Mouse (Mus musculus): ENCODE results near the gene Mtor. TPM values are rescaled to one million over a fixed set of nuclear protein-coding genes. Genes with fewer than 3 reads are reported as not detected.

Mtor gene
- polyA plus RNA-seq, 1 experiment from 2014 or later, result 19.8 TPM

- Histone ChIP-seq H3K27ac (peak overlapping the region; percentile 52; the same call in 1 of the 2 replicates), H3K4me3 (no peak overlapping the region), H3K9me3 (no peaks in the 10 kb centered on the region), H3K4me2 (replicated peaks) (no peak overlapping the region), H3K9ac (no peak overlapping the region), H3K27me3 (no peaks in the 10 kb centered on the region), H3K36me3 (peaks cover 70% of the 10 kb centered on the region), H3K4me1 (no peaks in the 10 kb centered on the region)
- ATAC-seq (ENCODE audit: insufficient number of reproducible peaks, insufficient read depth, low FRiP score, low TSS enrichment), result no peak
- 39% methylated on average over 5 of the region's 5 CpGs for WGBS
Observed at GRCm38 (mm10) chr4:148518235-148518795, 69.9 kb downstream of the Mtor start.

GRCm38 (mm10) chr4:148523538-148523937 lies 75.1 kb downstream of the Mtor start:
- 72% methylated on average over 7 of the region's 7 CpGs for WGBS
- ATAC-seq (ENCODE audit: insufficient number of reproducible peaks, insufficient read depth, low FRiP score, low TSS enrichment), result no peak
- peaks cover 73% of the 10 kb centered on the region for H3K36me3 ChIP-seq

GRCm38 (mm10) chr4:148527158-148527910 lies 78.9 kb downstream of the Mtor start:
- no peak overlapping the region for H3K4me3 ChIP-seq
- no peaks in the 10 kb centered on the region for H3K27me3 ChIP-seq
- no peak for ATAC-seq (ENCODE audit: insufficient number of reproducible peaks, insufficient read depth, low FRiP score, low TSS enrichment)
- H3K27ac ChIP-seq, result no peak overlapping the region
- WGBS, result 93% methylated on average over 10 of the region's 10 CpGs
- H3K9me3 ChIP-seq, result no peaks in the 10 kb centered on the region
- H3K4me2 ChIP-seq (replicated peaks), result no peak overlapping the region
- H3K9ac ChIP-seq, result no peak overlapping the region
- H3K4me1 ChIP-seq, result no peaks in the 10 kb centered on the region
- peaks cover 82% of the 10 kb centered on the region for H3K36me3 ChIP-seq

More at GRCm38 (mm10) chr4:148523538-148523937, 75.1 kb downstream of the Mtor start:
- no peaks in the 10 kb centered on the region for H3K9me3 ChIP-seq
- no peaks in the 10 kb centered on the region for H3K27me3 ChIP-seq
- no peak overlapping the region for H3K27ac ChIP-seq
- H3K4me1 ChIP-seq, result no peaks in the 10 kb centered on the region
- H3K4me2 ChIP-seq (replicated peaks), result no peak overlapping the region
- H3K4me3 ChIP-seq, result no peak overlapping the region
- no peak overlapping the region for H3K9ac ChIP-seq

- H3K9me3 ChIP-seq, result no peaks in the 10 kb centered on the region
- H3K4me2 ChIP-seq (replicated peaks), result no peak overlapping the region
- no peak for ATAC-seq (ENCODE audit: insufficient number of reproducible peaks, insufficient read depth, low FRiP score, low TSS enrichment)
- no peaks in the 10 kb centered on the region for H3K27me3 ChIP-seq
- H3K9ac ChIP-seq, result no peak overlapping the region
- no peak overlapping the region for H3K4me3 ChIP-seq
- WGBS, result 93% methylated on average over 5 of the region's 5 CpGs
- peaks cover 88% of the 10 kb centered on the region for H3K36me3 ChIP-seq
- H3K4me1 ChIP-seq, result no peaks in the 10 kb centered on the region
- no peak overlapping the region for H3K27ac ChIP-seq
Observed at GRCm38 (mm10) chr4:148530351-148530750, 81.9 kb downstream of the Mtor start.

GRCm38 (mm10) chr4:148530778-148531177 lies 82.4 kb downstream of the Mtor start:
- Histone ChIP-seq H3K27ac (no peak overlapping the region), H3K4me3 (no peak overlapping the region), H3K9me3 (no peaks in the 10 kb centered on the region), H3K27me3 (no peaks in the 10 kb centered on the region), H3K4me2 (replicated peaks) (no peak overlapping the region), H3K36me3 (peaks cover 88% of the 10 kb centered on the region), H3K9ac (no peak overlapping the region), H3K4me1 (no peaks in the 10 kb centered on the region)
- WGBS, result 90% methylated on average over 6 of the region's 6 CpGs
- no peak for ATAC-seq (ENCODE audit: insufficient number of reproducible peaks, insufficient read depth, low FRiP score, low TSS enrichment)

- Histone ChIP-seq H3K4me3 (no peak overlapping the region), H3K27me3 (no peaks in the 10 kb centered on the region), H3K4me1 (no peaks in the 10 kb centered on the region), H3K27ac (no peak overlapping the region), H3K4me2 (replicated peaks) (no peak overlapping the region), H3K9me3 (no peaks in the 10 kb centered on the region), H3K36me3 (peaks cover 87% of the 10 kb centered on the region), H3K9ac (no peak overlapping the region)
- WGBS, result 90% methylated on average over 4 of the region's 4 CpGs
- ATAC-seq (ENCODE audit: insufficient number of reproducible peaks, insufficient read depth, low FRiP score, low TSS enrichment), result no peak
Observed at GRCm38 (mm10) chr4:148531341-148531740, 82.9 kb downstream of the Mtor start.

GRCm38 (mm10) chr4:148532516-148532915 lies 84.1 kb downstream of the Mtor start:
- Histone ChIP-seq H3K4me3 (no peak overlapping the region), H3K4me2 (replicated peaks) (no peak overlapping the region), H3K27me3 (no peaks in the 10 kb centered on the region), H3K4me1 (no peaks in the 10 kb centered on the region), H3K9me3 (no peaks in the 10 kb centered on the region), H3K27ac (no peak overlapping the region), H3K36me3 (peaks cover 87% of the 10 kb centered on the region), H3K9ac (no peak overlapping the region)
- 87% methylated on average over 3 of the region's 3 CpGs for WGBS
- no peak for ATAC-seq (ENCODE audit: insufficient number of reproducible peaks, insufficient read depth, low FRiP score, low TSS enrichment)

GRCm38 (mm10) chr4:148533613-148534328 lies 85.4 kb downstream of the Mtor start:
- 90% methylated on average over 12 of the region's 12 CpGs for WGBS
- H3K9me3 ChIP-seq, result no peaks in the 10 kb centered on the region
- H3K4me2 ChIP-seq (replicated peaks), result no peak overlapping the region
- H3K4me1 ChIP-seq, result no peaks in the 10 kb centered on the region
- H3K4me3 ChIP-seq, result no peak overlapping the region
- H3K36me3 ChIP-seq, result peaks cover 95% of the 10 kb centered on the region
- H3K9ac ChIP-seq, result no peak overlapping the region
- H3K27ac ChIP-seq, result no peak overlapping the region
- H3K27me3 ChIP-seq, result no peaks in the 10 kb centered on the region
- no peak for ATAC-seq (ENCODE audit: insufficient number of reproducible peaks, insufficient read depth, low FRiP score, low TSS enrichment)

- Histone ChIP-seq H3K4me3 (no peak overlapping the region), H3K9ac (no peak overlapping the region), H3K4me2 (replicated peaks) (no peak overlapping the region), H3K9me3 (no peaks in the 10 kb centered on the region), H3K4me1 (no peaks in the 10 kb centered on the region), H3K36me3 (peaks cover 95% of the 10 kb centered on the region), H3K27me3 (no peaks in the 10 kb centered on the region), H3K27ac (no peak overlapping the region)
- no peak for ATAC-seq (ENCODE audit: insufficient number of reproducible peaks, insufficient read depth, low FRiP score, low TSS enrichment)
- WGBS, result 82% methylated on average over 3 of the region's 3 CpGs
Observed at GRCm38 (mm10) chr4:148535876-148536275, 87.5 kb downstream of the Mtor start.

- 84% methylated on average over 4 of the region's 4 CpGs for WGBS
- no peak for ATAC-seq (ENCODE audit: insufficient number of reproducible peaks, insufficient read depth, low FRiP score, low TSS enrichment)
- no peak overlapping the region for H3K4me3 ChIP-seq
- H3K27me3 ChIP-seq, result no peaks in the 10 kb centered on the region
- no peaks in the 10 kb centered on the region for H3K4me1 ChIP-seq
- H3K9ac ChIP-seq, result no peak overlapping the region
- H3K4me2 ChIP-seq (replicated peaks), result no peak overlapping the region
- H3K27ac ChIP-seq, result no peak overlapping the region
- no peaks in the 10 kb centered on the region for H3K9me3 ChIP-seq
- H3K36me3 ChIP-seq, result peaks cover 91% of the 10 kb centered on the region
Observed at GRCm38 (mm10) chr4:148549106-148549505, 100.7 kb downstream of the Mtor start.

GRCm38 (mm10) chr4:148557766-148558165 lies 109.4 kb downstream of the Mtor start:
- H3K36me3 ChIP-seq, result peaks cover 62% of the 10 kb centered on the region
- no peaks in the 10 kb centered on the region for H3K9me3 ChIP-seq
- peak overlapping the region; percentile 80 for H3K4me3 ChIP-seq
- WGBS, result 33% methylated on average over 6 of the region's 6 CpGs
- H3K4me1 ChIP-seq, result 0 out of 2 replicates have a peak, but pooled peaks cover 3% of the 10 kb centered on the region
- H3K9ac ChIP-seq, result peak overlapping the region; percentile 87
- peak overlapping the region; percentile 64 for H3K4me2 ChIP-seq (replicated peaks)
- no peaks in the 10 kb centered on the region for H3K27me3 ChIP-seq
- ATAC-seq (ENCODE audit: insufficient number of reproducible peaks, insufficient read depth, low FRiP score, low TSS enrichment), result no peak
- peak overlapping the region; percentile 94 for H3K27ac ChIP-seq
